Mouse (Mus musculus): Measurements from ENCODE around the gene Gm11273.

DNA sequence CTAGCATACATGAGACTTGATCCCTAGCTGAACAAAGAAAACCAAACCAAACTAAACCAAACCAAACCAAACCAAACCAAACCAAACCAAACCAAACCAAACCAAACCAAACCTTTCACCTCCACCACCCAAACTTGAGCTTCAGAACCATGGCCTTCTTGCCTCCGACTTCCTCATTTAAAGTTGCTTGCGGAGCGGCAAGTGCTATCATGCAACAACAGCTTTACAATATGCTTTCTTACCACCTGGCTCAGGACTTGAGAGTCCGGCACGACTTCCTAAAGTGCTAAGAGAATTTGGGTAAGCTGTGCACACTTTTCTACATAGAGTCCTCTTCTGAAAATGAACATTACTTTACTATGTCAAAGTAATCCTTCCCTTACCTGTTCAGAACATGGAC lies 1.1 kb upstream of the Gm11273 start:
- TF ChIP-seq CTCF (conservative IDR thresholded peaks at IDR 0.05; ENCODE audit: low read length) (no peak), POU5F1 (IDR thresholded peaks at IDR 0.05; ENCODE audit: borderline replicate concordance, low read length) (no peak), NANOG (IDR thresholded peaks at IDR 0.05; ENCODE audit: borderline replicate concordance, low read length) (no peak)
